Mouse (Mus musculus) fat pad, adult 2 months (tissue): ENCODE results near the gene Lasp1.

Experiments
- DNase-seq: peaks from one replicate; pipeline ENCODE4 v3.0.0-alpha.2; 2011; ENCODE audit warnings: low read depth, low spot score; ENCODE audit errors: extremely low read depth

The Lasp1 gene

GRCm38 (mm10) chr11:97793165-97793564, 5.6 kb upstream of the Lasp1 start:
- no peak for DNase-seq

GRCm38 (mm10) chr11:97796910-97797309, 1.9 kb upstream of the Lasp1 start:
- DNase-seq = no peak

DNA sequence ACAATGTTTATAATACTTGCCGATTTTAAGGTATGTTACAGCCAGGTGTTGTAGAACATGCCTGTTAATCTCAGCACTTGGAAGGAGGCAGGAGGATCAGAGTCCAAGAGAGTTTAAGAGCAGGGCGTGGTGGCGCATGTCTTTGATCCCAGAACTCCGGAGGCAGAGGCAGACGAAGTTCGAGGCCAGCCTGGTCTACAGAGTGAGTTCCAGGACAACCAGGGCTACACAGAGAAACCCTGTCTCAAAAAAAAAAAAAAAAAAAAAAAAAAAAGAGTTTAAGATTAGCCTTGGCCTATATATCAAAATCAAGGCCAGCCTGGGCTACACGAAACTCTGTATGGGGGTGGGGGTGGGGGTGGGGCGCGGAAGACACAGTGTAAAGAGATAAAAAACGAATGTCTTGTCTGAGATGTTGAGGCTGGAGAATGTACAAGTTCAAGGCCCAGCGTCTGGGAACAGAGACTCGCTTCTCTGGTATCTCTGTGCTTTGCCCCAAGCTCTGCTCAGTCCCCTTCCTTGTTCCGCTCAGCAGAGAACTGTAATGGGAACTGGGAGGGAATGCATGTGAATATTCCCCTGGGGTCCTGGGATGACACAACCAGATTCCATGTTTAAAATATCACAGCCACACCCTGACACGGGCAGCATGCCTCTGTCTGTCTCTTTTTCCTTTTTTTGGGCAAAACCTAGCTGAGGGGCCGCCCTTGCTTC, 1.3 kb upstream of the Lasp1 start:
- no peak for DNase-seq

- no peak for DNase-seq
Observed at GRCm38 (mm10) chr11:97798083-97798435, 741 bp upstream of the Lasp1 start.

GRCm38 (mm10) chr11:97799146-97799993, 570 bp downstream of the Lasp1 start:
- no peak for DNase-seq

GRCm38 (mm10) chr11:97799994-97800690, 1.3 kb downstream of the Lasp1 start:
- no peak for DNase-seq

DNA sequence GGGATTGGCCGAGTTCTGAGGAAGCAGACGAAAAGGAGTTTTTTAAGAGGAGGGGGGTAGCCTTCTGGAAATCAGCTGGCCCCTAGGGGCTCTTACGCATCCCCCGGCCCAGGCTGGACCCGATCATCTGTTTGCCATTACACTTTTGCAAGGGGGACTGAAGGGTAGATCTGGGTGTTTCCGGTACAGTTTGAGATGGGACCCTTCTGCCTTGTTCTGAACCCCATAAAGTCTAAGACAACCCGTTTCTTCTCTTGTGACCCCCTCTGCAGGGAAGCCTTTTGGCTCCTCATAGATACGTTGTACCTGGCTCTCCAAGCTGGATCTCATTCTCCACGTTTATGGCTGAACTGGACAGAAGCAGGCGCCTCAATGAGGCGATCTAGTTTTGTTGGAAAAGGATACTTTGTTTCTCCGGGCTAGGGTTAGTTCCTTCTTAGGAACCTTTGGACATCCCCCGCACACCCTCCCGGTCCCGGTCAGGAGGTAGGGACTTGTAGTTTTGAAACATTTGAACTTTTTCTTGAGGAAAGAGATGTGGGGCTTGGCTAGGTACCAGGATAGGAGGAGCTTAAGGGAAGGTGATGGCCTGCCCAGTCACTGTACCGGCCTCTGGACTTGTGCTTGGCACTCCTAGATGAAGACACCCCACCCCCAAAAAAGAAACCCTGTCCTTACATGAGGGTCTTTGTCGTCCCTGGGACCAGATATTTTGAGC, 2.0 kb downstream of the Lasp1 start:
- no peak for DNase-seq

- DNase-seq = peak; percentile 75
Observed at GRCm38 (mm10) chr11:97801409-97802193, 2.8 kb downstream of the Lasp1 start.

- DNase-seq = no peak
Observed at GRCm38 (mm10) chr11:97802194-97802470, 3.3 kb downstream of the Lasp1 start.

DNA sequence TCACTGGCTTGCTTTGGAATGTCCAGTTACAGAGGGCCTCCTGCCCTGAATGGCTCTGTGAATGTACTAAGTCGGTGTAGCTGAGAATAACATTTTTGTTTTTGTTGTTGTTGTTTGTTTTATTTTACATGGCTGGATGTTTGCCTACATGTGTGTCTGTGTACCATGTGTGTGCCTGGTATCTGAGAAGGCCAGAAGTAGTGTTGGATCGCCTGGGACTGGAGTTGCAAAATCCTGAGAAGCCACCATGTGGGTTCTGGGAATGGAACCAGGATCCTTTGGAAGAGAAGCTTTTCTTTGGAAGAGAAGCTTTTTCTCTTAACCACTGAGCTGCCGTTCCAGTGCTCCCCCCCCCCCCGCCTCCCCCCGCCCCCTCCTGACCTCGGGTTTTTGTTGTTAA, 3.7 kb downstream of the Lasp1 start:
- DNase-seq = no peak

GRCm38 (mm10) chr11:97803847-97804246, 5.0 kb downstream of the Lasp1 start:
- no peak for DNase-seq

- no peak for DNase-seq
Observed at GRCm38 (mm10) chr11:97804841-97805661, 6.3 kb downstream of the Lasp1 start.

DNA sequence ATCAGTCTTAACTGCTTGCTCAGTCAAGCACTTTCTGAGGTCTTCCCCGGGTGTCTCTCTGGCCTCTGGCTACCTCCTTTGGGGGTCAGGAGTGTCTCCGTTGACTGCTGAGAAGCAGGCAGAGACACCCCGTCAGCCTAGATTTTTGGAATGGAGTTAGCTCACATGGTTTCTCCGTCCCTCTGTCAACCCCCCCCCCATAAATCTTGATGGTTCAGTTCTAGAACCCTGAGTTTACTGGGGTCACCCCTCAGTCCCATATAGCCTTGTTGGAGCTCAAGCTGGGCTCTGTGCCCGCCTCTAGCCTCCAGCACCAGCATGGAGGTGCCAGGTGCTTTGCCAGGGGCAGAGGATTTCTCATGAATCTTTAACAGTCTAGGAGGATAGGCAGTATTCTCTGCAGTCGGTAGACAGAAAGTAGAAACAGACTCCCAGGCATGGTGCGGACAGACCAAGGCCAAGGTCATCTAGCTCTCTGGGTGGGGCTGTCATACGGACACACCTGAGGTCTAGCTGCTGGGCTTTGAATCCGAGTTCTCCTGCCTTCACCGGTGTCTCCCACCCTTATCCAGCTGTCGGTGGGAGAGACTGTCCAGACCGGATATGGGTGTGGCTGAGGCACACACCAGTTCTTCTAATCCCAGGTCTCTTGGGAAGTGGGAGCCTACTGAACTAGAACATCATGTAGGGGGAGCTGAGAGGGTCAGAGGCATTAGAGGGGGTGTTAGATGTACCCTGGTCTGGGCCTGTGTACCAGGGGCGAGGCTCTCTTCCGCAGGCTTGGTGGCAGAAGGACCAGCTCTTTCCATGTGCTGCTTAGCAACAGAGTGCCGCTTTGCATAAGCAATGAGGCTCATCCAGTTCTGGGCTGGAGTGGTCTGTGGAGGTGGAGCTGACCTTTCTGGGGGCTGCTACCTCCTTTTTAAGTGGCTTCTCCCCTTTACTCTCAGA, 7.1 kb downstream of the Lasp1 start:
- DNase-seq = no peak

DNA sequence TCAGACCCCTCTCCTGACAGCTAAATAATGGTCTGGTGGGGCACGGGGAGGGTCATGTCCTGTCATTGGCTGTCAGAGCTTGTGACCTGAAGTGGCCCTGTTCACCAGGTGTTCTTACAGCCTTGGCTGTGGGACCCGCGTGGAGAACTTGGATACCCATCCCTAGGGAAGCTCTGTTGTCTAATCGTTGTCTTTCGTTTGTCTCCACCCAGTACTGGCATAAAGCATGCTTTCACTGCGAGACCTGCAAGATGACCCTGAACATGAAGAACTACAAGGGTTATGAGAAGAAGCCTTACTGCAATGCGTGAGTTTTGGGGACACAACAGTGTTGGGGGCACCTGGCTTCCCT, 7.8 kb downstream of the Lasp1 start:
- no peak for DNase-seq

DNA sequence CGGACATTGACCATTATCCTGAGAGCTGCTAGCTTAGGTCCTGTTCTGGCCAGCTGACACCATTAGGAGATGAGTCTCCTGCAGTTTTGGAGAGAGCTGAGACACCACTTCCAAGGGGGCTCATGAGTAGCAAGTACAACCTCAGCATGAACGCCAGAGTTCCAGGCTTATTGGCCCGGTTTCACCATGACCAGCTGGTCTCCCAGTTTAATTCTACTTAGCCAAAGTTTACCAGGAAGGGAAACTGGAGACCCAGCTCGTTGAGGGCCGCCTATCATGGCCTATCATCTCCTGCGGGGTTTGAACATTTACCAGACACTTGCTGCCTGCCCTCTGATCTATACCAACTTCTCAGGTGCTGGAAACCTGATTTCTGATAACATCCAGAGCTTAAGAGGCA, 8.8 kb downstream of the Lasp1 start:
- DNase-seq = no peak

GRCm38 (mm10) chr11:97808093-97808492, 9.3 kb downstream of the Lasp1 start:
- DNase-seq = no peak

DNA sequence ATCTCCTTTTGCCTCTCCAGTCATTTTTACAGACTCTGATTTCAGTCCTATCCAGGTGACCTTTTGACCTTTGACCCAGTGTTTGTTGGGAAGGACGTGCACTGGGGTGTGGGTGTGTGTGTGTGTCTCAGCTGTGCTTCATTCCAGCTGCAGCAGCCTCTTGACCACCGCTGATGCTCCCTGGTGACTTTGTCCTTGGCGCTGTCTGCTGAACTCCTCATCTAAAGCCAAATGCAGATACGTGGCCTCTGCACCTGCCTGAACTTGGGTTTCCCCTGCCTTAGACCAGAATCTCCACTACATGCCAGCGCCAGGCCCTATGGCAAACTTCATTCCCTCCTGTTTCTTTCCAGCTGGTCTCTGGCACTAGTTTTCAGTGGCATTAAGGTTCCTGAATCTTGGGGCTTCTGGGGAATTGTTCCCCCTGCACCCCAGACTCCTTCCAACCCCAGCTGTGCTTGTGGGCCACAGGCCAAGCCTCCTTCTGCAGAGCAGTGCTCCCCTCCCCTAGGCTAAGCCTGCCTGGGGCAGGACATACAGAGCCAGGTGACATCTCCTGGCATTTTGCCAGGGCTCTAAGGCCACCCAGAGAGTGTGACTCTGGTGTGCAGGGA, 9.9 kb downstream of the Lasp1 start:
- no peak for DNase-seq
